In genomic region chr16:44615878-44616206, GRCm38 (mm10) we compare ENCODE assay signal across 8 mouse cellular contexts. TPM values are rescaled to one million over a fixed set of nuclear protein-coding genes. Genes with fewer than 3 reads are reported as not detected.
DNase-seq lines count a peak whose midpoint lies in the region; ATAC-seq and TF ChIP-seq lines count a peak whose summit lies in the region.

No protein-coding gene starts in this region.

- peak; percentile 69 for ATAC-seq in forebrain, postnatal 0 days
- ATAC-seq in neural tube, embryonic 12.5 days (ENCODE audit: low FRiP score, low read depth) = peak; percentile 84
- no peak for ATAC-seq in liver, embryonic 12.5 days

- no peak overlapping the region for H3K4me3 ChIP-seq in forebrain, postnatal 0 days (ENCODE audit: low read depth, low read length)
- no peak overlapping the region for H3K4me3 ChIP-seq in neural tube, embryonic 12.5 days
- no peak overlapping the region for H3K4me3 ChIP-seq in liver, embryonic 12.5 days

- WGBS in forebrain, postnatal 0 days = 5% methylated on average over 3 of the region's 3 CpGs
- 5% methylated on average over 3 of the region's 3 CpGs for WGBS in neural tube, embryonic 12.5 days
- 44% methylated on average over 3 of the region's 3 CpGs for WGBS in liver, embryonic 12.5 days (ENCODE audit: insufficient replicate concordance)

- no peak overlapping the region for H3K4me2 ChIP-seq in forebrain, postnatal 0 days (ENCODE audit: low read depth)
- H3K4me2 ChIP-seq in neural tube, embryonic 12.5 days (replicated peaks) = 0 out of 2 replicates have a peak overlapping the region, but pooled peaks have one; percentile 27
- H3K4me2 ChIP-seq in liver, embryonic 12.5 days = no peak overlapping the region

- H3K27me3 ChIP-seq in forebrain, postnatal 0 days (ENCODE audit: insufficient read depth, low read length) = no peaks in the 10 kb centered on the region
- H3K27me3 ChIP-seq in neural tube, embryonic 12.5 days (replicated peaks) = no peaks in the 10 kb centered on the region
- H3K27me3 ChIP-seq in liver, embryonic 12.5 days (replicated peaks) = no peaks in the 10 kb centered on the region

- H3K9me3 ChIP-seq in forebrain, postnatal 0 days (ENCODE audit: low read length) = no peaks in the 10 kb centered on the region
- H3K9me3 ChIP-seq in neural tube, embryonic 12.5 days = no peaks in the 10 kb centered on the region
- H3K9me3 ChIP-seq in liver, embryonic 12.5 days (replicated peaks) = no peaks in the 10 kb centered on the region

- peak; percentile 33 for DNase-seq in right cerebral cortex, postnatal 14 days
- DNase-seq in right cerebral cortex, adult 18-20 months = no peak
- peak; percentile 54 for DNase-seq in forebrain, postnatal 0 days
- DNase-seq in kidney, postnatal 10 days = peak; percentile 60
- no peak for DNase-seq in liver
- DNase-seq in thymus, postnatal 0 days (ENCODE audit: low spot score) = no peak

- no peak for TF ChIP-seq CTCF in forebrain, postnatal 0 days (IDR thresholded peaks at IDR 0.05; ENCODE audit: low read depth)

- 0 out of 2 replicates have a peak overlapping the region, but pooled peaks have one; percentile 10 for H3K27ac ChIP-seq in forebrain, postnatal 0 days (ENCODE audit: low read depth, low read length)
- 0 out of 2 replicates have a peak overlapping the region, but pooled peaks have one; percentile 16 for H3K27ac ChIP-seq in neural tube, embryonic 12.5 days
- H3K27ac ChIP-seq in liver, embryonic 12.5 days = no peak overlapping the region

- H3K4me1 ChIP-seq in forebrain, postnatal 0 days (ENCODE audit: insufficient read depth) = 0 out of 2 replicates have a peak, but pooled peaks cover 4% of the 10 kb centered on the region
- peaks cover 23% of the 10 kb centered on the region for H3K4me1 ChIP-seq in neural tube, embryonic 12.5 days
- H3K4me1 ChIP-seq in liver, embryonic 12.5 days = no peaks in the 10 kb centered on the region

- no peak overlapping the region for H3K9ac ChIP-seq in forebrain, postnatal 0 days
- no peak overlapping the region for H3K9ac ChIP-seq in neural tube, embryonic 12.5 days
- no peak overlapping the region for H3K9ac ChIP-seq in liver, embryonic 12.5 days

- H3K36me3 ChIP-seq in forebrain, postnatal 0 days (ENCODE audit: insufficient read depth) = no peaks in the 10 kb centered on the region
- H3K36me3 ChIP-seq in neural tube, embryonic 12.5 days = no peaks in the 10 kb centered on the region
- H3K36me3 ChIP-seq in liver, embryonic 12.5 days = no peaks in the 10 kb centered on the region

RNA-seq across cellular contexts. Expression of gene Boc, which starts 57.1 kb away (rescaled TPM):
- total RNA-seq in forebrain, postnatal 0 days (2014; rRNA removed) = 12.3 TPM in 2 replicates
- 2.8 and 3.5 TPM in 2 replicates for polyA plus RNA-seq in forebrain, postnatal 0 days (2015; fragmentation: Nextera tagmentation; extraction: Ambion mirVana)
- polyA plus RNA-seq in neural tube, embryonic 12.5 days (2016; fragmentation: Nextera tagmentation; extraction: Ambion mirVana) = 32.1 and 34.3 TPM in 2 replicates
- polyA plus RNA-seq in thymus, postnatal 0 days (2015; fragmentation: Nextera tagmentation; extraction: Ambion mirVana) = 4.4 and 4.5 TPM in 2 replicates
- 1.1 and 1.7 TPM in 2 replicates for polyA plus RNA-seq in liver, embryonic 12.5 days (2016; fragmentation: Nextera tagmentation; extraction: Ambion mirVana)

Comparison
In these comparisons a context has a peak if more than half of its experiments do, and no peak if none do; other contexts are left out.
1. DNase-seq: peak in right cerebral cortex, postnatal 14 days (single experiment), forebrain, postnatal 0 days (single experiment) and kidney, postnatal 10 days (single experiment); none in right cerebral cortex, adult 18-20 months (single experiment), liver (single experiment) and thymus, postnatal 0 days (single experiment).